Mouse (Mus musculus) ES-CJ7 (cell line): ENCODE data around the gene Npvf.

ENCODE experiments used
- DNase-seq: peaks from one replicate; pipeline ENCODE4 v3.0.0; 2011; ENCODE audit warnings: low read depth, low spot score

Npvf gene

GRCm38 (mm10) chr6:50654356-50654755, at the start of gene Npvf:
Gene Npvf, minus strand, starts transcription at chr6:50654439.
- no peak for DNase-seq

- DNase-seq, result no peak
Measured at GRCm38 (mm10) chr6:50689121-50689815, 35.0 kb upstream of the Npvf start.

GRCm38 (mm10) chr6:50684646-50685415, 30.6 kb upstream of the Npvf start:
- DNase-seq, result no peak

GRCm38 (mm10) chr6:50681491-50681890, 27.3 kb upstream of the Npvf start:
- no peak for DNase-seq

- DNase-seq, result no peak
Measured at GRCm38 (mm10) chr6:50680224-50681215, 26.3 kb upstream of the Npvf start.

- DNase-seq, result no peak
Measured at GRCm38 (mm10) chr6:50679486-50679828, 25.2 kb upstream of the Npvf start.

- DNase-seq, result peak; percentile 60
Measured at GRCm38 (mm10) chr6:50678826-50679485, 24.7 kb upstream of the Npvf start.

GRCm38 (mm10) chr6:50671191-50671590, 17.0 kb upstream of the Npvf start:
- DNase-seq, result no peak

- DNase-seq, result no peak
Measured at GRCm38 (mm10) chr6:50666937-50667336, 12.7 kb upstream of the Npvf start.

- no peak for DNase-seq
Measured at GRCm38 (mm10) chr6:50665020-50665419, 10.8 kb upstream of the Npvf start.

- no peak for DNase-seq
Measured at GRCm38 (mm10) chr6:50664193-50664592, 10.0 kb upstream of the Npvf start.

- DNase-seq, result no peak
Measured at GRCm38 (mm10) chr6:50662925-50663583, 8.8 kb upstream of the Npvf start.

GRCm38 (mm10) chr6:50661729-50662128, 7.5 kb upstream of the Npvf start:
- DNase-seq, result no peak

- DNase-seq, result no peak
Measured at GRCm38 (mm10) chr6:50658466-50658865, 4.2 kb upstream of the Npvf start.

GRCm38 (mm10) chr6:50658018-50658417, 3.8 kb upstream of the Npvf start:
- DNase-seq, result no peak

- no peak for DNase-seq
Measured at GRCm38 (mm10) chr6:50656426-50656825, 2.2 kb upstream of the Npvf start.

GRCm38 (mm10) chr6:50655925-50656324, 1.7 kb upstream of the Npvf start:
- no peak for DNase-seq

GRCm38 (mm10) chr6:50647656-50648055, 6.6 kb downstream of the Npvf start:
- DNase-seq, result no peak

- DNase-seq, result peak; percentile 40
Measured at GRCm38 (mm10) chr6:50646659-50647058, 7.6 kb downstream of the Npvf start.

GRCm38 (mm10) chr6:50644701-50645100, 9.5 kb downstream of the Npvf start:
- DNase-seq, result no peak

- DNase-seq, result no peak
Measured at GRCm38 (mm10) chr6:50641898-50642297, 12.3 kb downstream of the Npvf start.
